Mouse (Mus musculus) E14TG2a.4 (cell line): ENCODE data around the gene Rnf186.

Experiments
- H3K27me3 ChIP-seq: 2 replicates; pipeline ENCODE4 v1.6.1; 2014; ENCODE audit warnings: low read length, control low read depth; ENCODE audit not compliant: insufficient read depth
- H3K36me3 ChIP-seq: 2 replicates; pipeline ENCODE4 v1.6.1; 2014; ENCODE audit warnings: low read length, control low read depth; ENCODE audit not compliant: insufficient read depth
- H3K4me1 ChIP-seq: replicated peaks from 2 replicates; pipeline ENCODE4 v1.6.1; 2014; ENCODE audit warnings: low read depth, low read length, control low read depth
- H3K4me3 ChIP-seq: replicated peaks from 2 replicates; pipeline ENCODE4 v1.5.1; 2014; ENCODE audit warnings: mild to moderate bottlenecking, low read length
- H3K9me3 ChIP-seq: 2 replicates; pipeline ENCODE4 v1.6.1; 2014; ENCODE audit warnings: low read length, control low read depth
- CTCF ChIP-seq: conservative IDR thresholded peaks from 2 replicates; pipeline ENCODE4 v1.5.1; 2014; ENCODE audit warnings: low read length
- NANOG ChIP-seq: IDR thresholded peaks from 2 replicates; pipeline ENCODE4 v1.6.1; 2014; ENCODE audit warnings: borderline replicate concordance, low read length, mixed read lengths
- POU5F1 ChIP-seq: IDR thresholded peaks from 2 replicates; pipeline ENCODE4 v1.6.1; 2014; ENCODE audit warnings: low read length, borderline replicate concordance

Rnf186 gene

DNA sequence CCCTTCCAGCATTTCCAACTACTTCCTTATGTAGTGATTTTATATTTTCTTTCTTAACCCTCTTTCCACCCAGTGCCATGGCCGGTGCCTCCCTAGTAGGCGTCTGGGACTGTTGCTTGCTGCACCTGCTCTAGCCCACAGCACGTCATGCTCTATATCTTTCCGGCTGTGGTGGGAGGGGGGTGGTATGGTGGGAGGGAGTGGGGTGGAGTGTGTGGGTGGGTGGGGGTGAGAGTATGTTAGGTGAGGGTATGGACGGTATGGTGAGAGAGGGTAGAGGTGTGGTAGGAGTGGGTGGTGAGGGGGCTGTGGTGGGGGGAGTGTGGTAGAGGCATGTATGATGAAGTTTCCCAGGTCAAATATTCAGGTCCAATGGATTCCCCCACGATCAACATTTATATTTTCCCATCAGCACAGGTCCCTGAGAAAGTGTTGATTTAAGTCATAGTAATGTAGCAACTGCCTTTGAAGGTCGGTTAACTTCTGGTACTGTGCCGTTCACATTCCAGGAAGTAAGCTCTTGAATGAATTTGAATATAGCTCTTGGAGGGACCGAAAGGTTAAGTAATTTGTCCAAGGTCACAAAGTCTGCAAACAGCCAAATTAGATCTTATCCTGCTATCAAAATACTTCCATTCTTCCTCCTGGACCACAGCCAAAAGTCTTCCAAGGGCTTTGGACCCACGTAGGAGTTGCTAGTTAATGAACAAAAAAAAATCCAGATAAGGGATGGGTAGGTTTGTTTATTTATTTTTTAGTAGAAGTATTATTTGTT is 28.2 kb upstream of the Rnf186 start:
- Histone ChIP-seq H3K4me3 (no peak overlapping the region), H3K4me1 (peaks cover 27% of the 10 kb centered on the region), H3K9me3 (no peaks in the 10 kb centered on the region), H3K36me3 (no peaks in the 10 kb centered on the region), H3K27me3 (peaks cover 17% of the 10 kb centered on the region; the same call in 1 of the 2 replicates)
- no peak for TF ChIP-seq NANOG
- TF ChIP-seq CTCF: no peak
- no peak for TF ChIP-seq POU5F1

DNA sequence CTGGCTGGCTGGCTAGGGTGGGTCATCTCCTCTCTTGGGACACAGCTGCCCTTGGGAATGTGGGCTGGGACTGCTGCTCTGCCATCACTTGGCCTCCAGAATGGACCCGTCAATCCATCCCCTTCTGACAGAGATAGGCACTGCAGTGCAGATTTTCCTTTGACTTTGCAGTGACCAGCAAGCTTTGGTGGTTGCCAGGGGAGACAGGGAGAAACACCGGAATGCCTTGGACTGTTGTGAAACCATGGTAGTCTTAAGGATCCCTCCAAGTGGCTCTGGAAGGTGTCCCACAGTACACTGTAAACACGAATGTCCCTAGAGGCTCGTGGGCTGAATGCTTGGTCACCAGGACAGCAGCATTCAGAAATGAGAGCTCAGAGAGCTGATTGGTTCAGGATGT is 27.4 kb upstream of the Rnf186 start:
- Histone ChIP-seq H3K9me3 (no peaks in the 10 kb centered on the region), H3K27me3 (peaks cover 17% of the 10 kb centered on the region; the same call in 1 of the 2 replicates), H3K36me3 (no peaks in the 10 kb centered on the region), H3K4me1 (peaks cover 28% of the 10 kb centered on the region), H3K4me3 (no peak overlapping the region)
- no peak for TF ChIP-seq POU5F1
- no peak for TF ChIP-seq CTCF
- TF ChIP-seq NANOG: no peak

DNA sequence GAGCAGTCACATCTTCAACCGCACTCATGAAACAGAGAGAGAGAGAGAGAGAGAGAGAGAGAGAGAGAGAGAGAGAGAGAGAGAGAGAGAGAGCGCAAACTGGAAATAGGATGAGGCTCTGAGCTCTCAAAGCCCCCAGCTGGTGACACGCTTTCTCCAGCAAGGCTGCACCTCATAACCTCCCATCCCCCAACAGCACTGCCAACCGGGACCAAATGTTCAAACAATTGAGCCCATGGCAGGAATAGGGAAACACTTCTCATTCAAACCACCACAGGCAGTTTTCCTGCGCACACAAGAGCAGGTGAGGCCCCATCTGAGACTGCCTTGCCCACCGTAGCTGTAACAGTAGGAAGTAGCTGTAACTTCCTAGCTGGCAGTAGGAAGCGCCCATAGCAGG is 25.5 kb upstream of the Rnf186 start:
- H3K27me3 ChIP-seq: peaks cover 17% of the 10 kb centered on the region; the same call in 1 of the 2 replicates
- H3K4me1 ChIP-seq: peaks cover 38% of the 10 kb centered on the region
- no peak overlapping the region for H3K4me3 ChIP-seq
- no peaks in the 10 kb centered on the region for H3K9me3 ChIP-seq
- TF ChIP-seq NANOG (no peak), POU5F1 (no peak), CTCF (no peak)
- no peaks in the 10 kb centered on the region for H3K36me3 ChIP-seq

DNA sequence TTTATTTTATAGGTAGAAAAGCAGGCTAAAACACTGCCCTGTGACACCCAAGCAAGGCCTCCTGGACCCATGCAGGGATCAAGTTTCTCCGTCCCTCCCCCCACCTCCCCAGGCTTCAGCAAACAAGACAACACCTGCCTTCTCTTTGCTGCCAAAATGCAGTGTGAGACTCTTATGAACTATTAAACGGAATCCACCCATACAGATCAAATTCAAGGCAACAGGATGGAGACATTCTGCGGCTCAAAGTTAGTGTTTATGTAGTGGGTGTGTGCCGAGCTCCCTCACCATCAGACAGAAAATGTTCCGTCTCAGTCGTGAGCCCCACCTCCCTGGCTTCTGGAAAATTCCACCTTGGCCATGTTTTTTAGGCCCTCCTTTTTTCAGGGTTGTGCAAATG is 24.9 kb upstream of the Rnf186 start:
- H3K9me3 ChIP-seq: no peaks in the 10 kb centered on the region
- TF ChIP-seq CTCF (no peak), NANOG (no peak), POU5F1 (no peak)
- H3K4me3 ChIP-seq: no peak overlapping the region
- H3K4me1 ChIP-seq: peaks cover 38% of the 10 kb centered on the region
- H3K36me3 ChIP-seq: no peaks in the 10 kb centered on the region
- H3K27me3 ChIP-seq: peaks cover 17% of the 10 kb centered on the region; the same call in 1 of the 2 replicates

DNA sequence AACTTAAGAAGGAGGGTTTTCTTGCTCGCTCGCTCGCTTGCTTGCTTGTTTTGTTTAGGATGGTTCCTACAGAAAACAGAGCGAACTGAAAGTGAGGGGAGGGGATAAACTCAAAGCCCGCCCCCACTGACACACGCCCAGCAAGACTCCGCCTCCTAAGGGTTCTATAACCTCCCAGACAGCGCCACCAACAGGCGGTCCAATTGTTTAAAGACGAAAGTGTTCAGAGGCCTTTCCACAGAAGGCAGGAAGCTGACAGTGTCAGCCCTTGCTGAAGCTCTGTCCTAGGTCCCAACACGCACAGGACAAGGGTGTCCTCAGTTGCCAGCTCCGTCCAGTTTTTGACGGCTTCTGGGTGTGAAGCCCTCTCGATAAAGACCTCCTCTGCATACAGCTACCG is 23.2 kb upstream of the Rnf186 start:
- TF ChIP-seq CTCF: peak; percentile 60
- TF ChIP-seq NANOG: no peak
- no peak for TF ChIP-seq POU5F1
- Histone ChIP-seq H3K36me3 (no peaks in the 10 kb centered on the region), H3K4me3 (no peak overlapping the region), H3K9me3 (no peaks in the 10 kb centered on the region), H3K27me3 (peaks cover 17% of the 10 kb centered on the region; the same call in 1 of the 2 replicates), H3K4me1 (peaks cover 38% of the 10 kb centered on the region)

DNA sequence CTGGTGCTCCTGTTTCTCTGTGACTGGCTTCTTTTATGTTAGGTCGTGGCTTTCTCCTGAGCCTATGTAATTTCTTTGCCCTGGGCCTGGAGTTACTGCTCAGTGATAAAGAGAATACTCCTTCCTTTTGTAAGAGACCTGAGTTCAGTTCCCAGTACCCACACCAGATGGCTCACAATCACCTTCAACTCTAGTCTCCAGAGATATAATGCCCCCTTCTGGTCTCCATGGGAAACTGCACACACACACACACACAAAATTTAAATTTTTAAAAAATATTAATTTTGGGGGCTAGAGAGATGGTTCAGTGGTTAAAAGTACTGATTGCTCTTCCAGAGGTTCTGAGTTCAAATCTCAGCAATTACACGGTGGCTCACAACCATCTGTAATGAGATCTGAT is 18.7 kb upstream of the Rnf186 start:
- Histone ChIP-seq H3K9me3 (peaks cover 18% of the 10 kb centered on the region), H3K4me3 (no peak overlapping the region), H3K36me3 (no peaks in the 10 kb centered on the region), H3K4me1 (peaks cover 17% of the 10 kb centered on the region), H3K27me3 (no peaks in the 10 kb centered on the region)
- TF ChIP-seq NANOG (no peak), POU5F1 (no peak), CTCF (peak; percentile 67)

DNA sequence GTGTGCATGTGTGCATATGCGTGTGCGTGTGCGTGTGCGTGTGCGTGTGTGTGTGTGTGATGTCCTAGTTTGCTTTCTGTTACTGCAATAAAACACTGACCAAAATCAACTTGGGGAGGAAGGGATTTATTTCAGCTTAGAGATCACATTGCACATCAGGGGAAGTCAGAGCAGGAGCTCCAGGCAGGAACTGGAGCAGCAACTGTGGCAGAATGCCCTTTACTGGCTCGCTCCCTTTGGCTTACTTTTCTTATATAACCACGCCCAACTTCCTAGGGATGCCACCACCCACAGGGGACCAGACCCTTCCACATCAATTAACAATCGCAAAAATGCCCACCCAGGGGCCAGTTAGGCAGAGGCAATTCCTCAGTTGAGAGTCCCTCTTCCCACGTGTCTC is 8.3 kb upstream of the Rnf186 start:
- Histone ChIP-seq H3K27me3 (no peaks in the 10 kb centered on the region), H3K9me3 (peaks cover 7% of the 10 kb centered on the region), H3K4me3 (no peak overlapping the region), H3K36me3 (no peaks in the 10 kb centered on the region), H3K4me1 (no peaks in the 10 kb centered on the region)
- TF ChIP-seq NANOG (no peak), CTCF (no peak), POU5F1 (no peak)

DNA sequence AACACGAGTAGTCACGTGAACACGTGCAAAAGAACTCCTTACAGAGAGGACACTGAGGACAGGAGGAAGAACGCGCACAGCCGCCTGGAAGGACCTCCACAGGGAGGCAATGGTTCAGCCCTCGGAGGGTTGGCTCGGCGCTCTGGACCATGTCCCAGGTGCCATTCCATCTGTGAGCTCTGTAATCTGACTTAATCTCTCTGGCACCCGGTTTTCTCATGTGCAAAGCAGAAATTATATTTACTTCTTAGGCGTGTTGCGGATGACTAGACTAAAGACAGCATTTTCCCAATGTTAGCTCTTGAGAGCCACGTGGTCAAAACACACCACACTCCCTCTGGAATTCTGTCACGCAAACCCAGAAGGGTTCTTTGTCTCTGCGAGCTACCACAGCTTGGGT is 7.8 kb upstream of the Rnf186 start:
- H3K4me1 ChIP-seq: no peaks in the 10 kb centered on the region
- TF ChIP-seq POU5F1: no peak
- no peak for TF ChIP-seq CTCF
- TF ChIP-seq NANOG: no peak
- no peak overlapping the region for H3K4me3 ChIP-seq
- peaks cover 7% of the 10 kb centered on the region for H3K9me3 ChIP-seq
- no peaks in the 10 kb centered on the region for H3K36me3 ChIP-seq
- H3K27me3 ChIP-seq: no peaks in the 10 kb centered on the region
